Mouse (Mus musculus) inflammation-experienced regulatory T-cells, adult 6 months (primary cell): ENCODE data around the gene Gjc1. TPM values are rescaled to one million over a fixed set of nuclear protein-coding genes. Genes with fewer than 3 reads are reported as not detected.

ENCODE experiments used
- ATAC-seq: one replicate; pipeline ENCODE4 v1.8.0; 2017
- polyA plus RNA-seq, 3 experiments: library from polyadenylated mRNA; unstranded; fragments of 100-300 nt; shearing (Covaris generic); gene quantifications; one replicate each; pipeline ENCODE4 v1.2.1; 2017

Gene Gjc1
- polyA plus RNA-seq, 3 experiments from 2014 or later, result not detected

DNA sequence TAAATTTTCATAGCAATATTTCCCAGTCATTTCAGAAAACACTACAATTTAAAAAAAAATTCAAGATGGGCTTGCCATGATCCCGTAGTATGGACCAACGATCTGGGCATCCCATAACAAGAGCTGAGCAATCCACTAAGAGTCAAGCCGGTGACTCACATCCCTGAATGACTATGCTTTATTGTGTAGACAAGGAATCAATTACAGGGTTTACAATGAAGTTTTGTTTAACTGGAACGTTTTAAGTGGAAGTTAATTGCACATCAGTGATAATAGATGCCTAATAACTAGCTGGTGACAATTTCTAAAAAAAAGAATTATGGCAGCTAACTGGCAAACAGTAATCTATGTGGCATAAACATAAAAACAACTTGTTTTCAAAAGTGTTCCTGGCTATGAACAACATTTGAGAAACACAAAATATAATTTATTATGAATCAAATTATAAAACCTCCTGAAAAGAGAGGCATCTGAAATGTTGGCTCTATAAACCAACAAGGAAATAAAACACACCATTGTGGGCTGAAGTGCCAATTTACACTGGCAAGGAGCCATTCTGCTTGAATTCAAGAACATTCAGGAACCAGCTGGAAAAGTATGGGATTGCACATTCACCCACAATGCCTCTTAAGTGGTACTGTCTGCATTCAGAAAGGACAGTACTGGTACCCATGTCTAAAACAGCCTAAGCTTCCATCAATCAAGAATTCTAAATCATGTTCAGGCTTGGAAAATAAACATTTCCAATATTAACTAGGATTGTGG lies 8.6 kb downstream of the Gjc1 start:
- ATAC-seq, result no peak

- ATAC-seq, result no peak
These were observed 11.3 kb downstream of the Gjc1 start for GRCm38 (mm10) chr11:102808246-102808645.

DNA sequence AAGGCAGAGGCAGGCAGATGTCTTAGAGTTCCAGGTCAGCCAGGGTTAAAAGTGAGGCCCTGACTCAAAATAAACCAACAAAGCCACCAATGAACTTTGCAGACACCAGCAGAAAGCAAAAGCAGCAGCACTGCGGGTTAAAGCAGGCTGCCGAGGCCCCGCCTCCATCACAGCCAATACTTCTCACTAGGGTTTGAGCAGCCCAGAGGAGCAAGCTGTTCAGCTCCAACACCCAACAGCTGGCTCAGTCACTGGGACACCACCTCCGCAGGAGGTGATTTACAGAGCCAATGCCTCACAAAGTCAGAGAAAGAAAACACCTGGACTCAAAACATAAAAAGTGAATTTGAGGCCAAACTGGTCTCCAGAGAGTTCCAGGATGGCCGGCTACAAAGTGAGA lies 16.0 kb downstream of the Gjc1 start:
- ATAC-seq, result no peak

- ATAC-seq, result no peak
These were observed 25.3 kb downstream of the Gjc1 start for GRCm38 (mm10) chr11:102794157-102794556.

DNA sequence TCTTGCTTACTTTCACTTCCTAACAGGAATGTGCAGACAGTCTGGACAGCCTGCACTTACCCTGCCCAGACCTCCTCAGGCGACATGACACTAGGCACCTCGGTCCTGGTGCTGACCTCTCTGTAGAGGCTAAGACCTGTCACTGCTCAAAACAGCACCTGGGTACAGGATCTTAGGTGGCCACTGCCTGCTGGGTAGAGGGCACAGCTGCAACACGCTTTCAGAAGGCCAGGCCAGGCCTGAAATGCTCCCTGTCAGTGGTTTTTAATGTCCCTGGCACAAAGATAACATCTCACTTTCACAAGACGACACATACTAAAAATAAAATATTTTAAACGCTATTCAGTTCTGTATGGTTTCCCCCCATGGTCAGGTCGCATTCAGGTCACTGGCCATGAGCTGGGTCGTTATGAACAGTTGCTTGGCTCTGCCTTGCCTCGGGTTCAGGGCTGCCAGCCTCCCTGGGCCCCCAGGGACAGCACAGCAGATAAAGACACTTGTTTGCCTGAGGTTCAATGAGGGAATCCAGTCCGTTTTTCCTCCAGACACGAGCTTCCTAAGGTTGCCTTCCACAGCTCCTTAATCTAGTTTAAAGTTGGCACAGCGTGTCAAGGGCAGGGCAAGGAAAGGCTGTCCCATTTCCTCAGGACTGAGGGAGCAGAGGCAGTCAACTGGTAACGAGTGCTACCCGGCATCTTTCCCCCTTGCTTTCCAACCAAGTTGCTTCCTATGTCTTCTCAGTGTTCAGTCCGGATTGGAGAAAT lies 27.6 kb downstream of the Gjc1 start:
- ATAC-seq, result no peak

DNA sequence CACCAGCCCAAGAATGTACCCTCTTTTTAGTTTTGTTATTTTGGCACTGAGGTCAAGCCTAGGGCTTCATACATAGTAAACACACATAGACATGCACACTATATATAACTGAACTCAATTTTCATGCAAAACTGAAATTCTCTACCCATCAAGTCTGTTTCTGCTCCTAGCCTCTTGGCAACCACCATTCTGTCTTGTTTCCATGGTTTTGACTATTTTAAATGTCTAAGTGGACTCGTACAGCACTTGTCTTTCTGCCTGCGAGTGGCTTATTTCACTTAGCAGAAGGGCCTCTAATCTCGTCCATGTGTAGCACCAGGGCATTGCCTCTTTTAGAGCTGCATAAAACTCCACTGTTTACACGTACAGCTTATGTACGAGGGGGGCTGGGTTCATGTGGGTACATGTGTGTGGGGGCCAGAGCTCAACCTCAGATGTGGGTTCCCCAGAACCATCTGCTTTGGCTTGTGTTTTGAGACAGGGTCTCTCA lies 31.8 kb downstream of the Gjc1 start:
- ATAC-seq, result no peak

DNA sequence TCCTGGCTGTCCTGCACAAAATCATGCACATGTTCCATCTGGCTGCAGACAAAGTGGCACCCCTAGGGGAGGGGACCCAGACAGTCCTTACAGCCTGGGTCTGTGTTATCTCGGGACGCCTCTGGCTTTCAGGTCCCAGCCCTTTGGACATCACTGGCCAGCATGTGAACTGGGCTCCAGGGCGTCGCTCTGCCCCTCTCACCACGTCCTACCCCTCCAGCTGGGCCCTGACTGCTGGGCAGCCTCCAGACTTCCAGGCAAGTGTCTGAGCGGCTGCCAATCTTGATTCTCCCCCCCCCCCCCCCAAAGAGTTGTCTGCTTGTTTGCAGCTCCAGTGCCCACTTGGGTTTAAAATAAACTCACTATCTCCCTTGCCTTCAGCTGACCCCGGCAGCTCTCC lies 36.1 kb downstream of the Gjc1 start:
- no peak for ATAC-seq

GRCm38 (mm10) chr11:102781523-102781922 lies 38.0 kb downstream of the Gjc1 start:
- ATAC-seq, result no peak

DNA sequence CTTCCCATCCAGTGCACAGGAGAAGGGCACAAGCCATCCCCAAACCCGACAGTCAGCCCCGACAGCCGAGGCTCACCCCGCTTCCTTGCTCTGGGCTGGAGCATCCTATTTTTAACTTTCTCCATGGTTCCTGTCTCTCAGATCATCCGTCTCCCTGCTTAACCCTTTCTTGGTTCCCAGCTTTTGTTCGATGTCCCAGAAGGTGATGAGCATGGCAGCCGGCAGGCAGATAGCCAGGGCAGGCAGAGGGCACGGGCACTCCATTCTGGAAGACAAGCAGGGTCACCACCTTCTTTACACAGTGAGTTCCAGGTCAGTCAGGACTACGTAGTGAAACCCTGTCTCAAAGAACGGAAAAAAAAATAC lies 38.5 kb downstream of the Gjc1 start:
- no peak for ATAC-seq

DNA sequence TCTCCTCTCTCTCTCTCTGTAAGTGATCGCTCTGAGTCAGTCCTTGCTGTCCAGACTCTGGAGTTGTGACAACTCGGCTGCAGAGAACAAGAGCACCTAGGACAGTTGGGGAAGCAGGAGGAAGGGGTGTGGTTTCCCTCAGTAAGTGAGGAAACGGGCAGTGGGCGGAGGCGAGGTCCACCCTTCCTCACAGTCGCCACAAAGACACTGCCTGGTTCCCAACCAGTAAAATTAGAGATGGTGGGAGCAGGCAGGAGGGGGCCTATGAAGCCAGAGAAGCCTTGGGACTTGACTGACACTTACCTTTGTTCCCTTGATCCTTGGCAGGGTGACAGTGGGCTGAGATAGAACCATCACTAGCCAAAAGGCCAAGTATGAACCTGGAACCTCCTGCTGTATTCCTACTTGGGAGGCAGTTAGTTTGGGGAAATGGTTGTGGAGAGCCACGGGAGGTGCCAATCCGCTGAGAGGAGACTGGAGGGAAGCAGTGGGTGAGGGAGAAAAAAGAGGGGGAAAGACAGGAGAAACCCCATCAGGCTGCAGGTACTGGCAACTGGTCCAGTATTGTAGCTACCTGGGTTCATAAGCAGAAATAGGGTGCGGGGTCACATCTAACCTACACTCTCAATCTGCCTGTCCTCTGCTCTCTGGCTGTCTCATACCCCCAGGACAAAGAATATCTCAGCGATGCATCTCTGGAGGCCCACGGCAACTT lies 39.1 kb downstream of the Gjc1 start:
- no peak for ATAC-seq

GRCm38 (mm10) chr11:102779824-102780223 lies 39.7 kb downstream of the Gjc1 start:
- ATAC-seq, result no peak

- ATAC-seq, result no peak
These were observed 40.3 kb downstream of the Gjc1 start for GRCm38 (mm10) chr11:102779081-102779638.

GRCm38 (mm10) chr11:102778597-102778996 lies 40.9 kb downstream of the Gjc1 start:
- no peak for ATAC-seq

DNA sequence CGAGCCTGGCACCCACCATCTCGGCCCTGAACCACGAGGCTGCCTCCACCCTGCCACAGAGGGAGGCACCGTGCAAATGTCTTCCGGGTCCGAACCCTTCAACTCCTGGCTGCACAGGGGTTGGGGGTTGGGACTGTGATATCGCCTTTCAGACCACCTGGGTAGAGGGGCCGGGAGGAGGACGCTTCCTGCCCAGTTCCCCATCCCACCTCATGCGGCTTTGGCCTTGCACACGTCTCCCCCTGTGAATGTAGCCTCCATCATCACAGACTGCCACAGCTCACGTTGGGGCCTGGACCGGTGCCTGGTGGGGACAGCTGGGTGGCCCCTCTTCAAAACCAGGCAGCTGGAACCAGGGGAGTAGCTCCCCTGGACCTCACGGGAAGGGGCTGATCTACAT lies 41.3 kb downstream of the Gjc1 start:
- no peak for ATAC-seq

DNA sequence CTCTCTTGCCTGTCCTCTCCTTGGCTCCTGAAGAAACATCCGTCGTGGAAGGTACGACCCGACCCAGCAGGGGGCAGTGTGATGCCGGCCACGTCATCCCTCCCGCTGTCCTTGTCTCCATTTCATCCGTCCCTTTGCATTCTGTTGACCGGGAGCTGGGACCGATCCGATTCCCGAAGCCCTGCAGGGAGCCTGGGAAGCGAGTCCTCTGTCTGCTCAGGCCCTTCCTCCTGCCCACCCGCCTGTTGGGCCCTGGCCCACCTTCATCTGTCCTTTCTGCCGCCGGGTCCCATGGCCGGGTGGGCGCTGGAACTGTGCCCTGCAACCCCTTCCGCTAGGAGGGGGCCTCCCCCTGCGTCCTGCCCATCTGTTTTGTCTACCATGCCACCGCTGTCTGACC lies 41.9 kb downstream of the Gjc1 start:
- no peak for ATAC-seq

DNA sequence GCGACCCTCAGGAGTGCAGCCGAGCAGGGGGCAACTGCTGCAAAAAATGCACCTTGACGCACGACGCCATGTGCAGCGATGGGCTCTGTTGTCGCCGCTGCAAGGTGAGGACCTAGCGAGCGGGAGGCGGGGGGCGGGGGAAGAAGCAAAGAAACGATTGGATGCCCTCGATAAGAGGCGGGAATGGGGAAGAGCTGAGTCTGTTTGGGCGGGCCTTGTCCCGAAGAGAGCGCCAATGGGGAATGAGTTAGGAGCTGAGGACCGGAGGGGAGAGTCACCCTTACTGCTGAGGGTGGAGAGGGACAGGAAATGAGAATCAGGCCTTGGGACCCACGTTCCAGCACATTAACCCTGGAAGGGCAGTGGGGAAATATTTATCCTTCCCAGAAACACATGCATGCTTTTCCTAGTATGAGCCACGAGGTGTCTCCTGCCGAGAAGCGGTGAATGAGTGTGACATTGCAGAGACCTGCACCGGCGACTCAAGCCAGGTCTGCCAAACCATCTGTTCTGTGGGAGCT lies 44.8 kb downstream of the Gjc1 start:
- no peak for ATAC-seq

GRCm38 (mm10) chr11:102773713-102774611 lies 45.5 kb downstream of the Gjc1 start:
- no peak for ATAC-seq

DNA sequence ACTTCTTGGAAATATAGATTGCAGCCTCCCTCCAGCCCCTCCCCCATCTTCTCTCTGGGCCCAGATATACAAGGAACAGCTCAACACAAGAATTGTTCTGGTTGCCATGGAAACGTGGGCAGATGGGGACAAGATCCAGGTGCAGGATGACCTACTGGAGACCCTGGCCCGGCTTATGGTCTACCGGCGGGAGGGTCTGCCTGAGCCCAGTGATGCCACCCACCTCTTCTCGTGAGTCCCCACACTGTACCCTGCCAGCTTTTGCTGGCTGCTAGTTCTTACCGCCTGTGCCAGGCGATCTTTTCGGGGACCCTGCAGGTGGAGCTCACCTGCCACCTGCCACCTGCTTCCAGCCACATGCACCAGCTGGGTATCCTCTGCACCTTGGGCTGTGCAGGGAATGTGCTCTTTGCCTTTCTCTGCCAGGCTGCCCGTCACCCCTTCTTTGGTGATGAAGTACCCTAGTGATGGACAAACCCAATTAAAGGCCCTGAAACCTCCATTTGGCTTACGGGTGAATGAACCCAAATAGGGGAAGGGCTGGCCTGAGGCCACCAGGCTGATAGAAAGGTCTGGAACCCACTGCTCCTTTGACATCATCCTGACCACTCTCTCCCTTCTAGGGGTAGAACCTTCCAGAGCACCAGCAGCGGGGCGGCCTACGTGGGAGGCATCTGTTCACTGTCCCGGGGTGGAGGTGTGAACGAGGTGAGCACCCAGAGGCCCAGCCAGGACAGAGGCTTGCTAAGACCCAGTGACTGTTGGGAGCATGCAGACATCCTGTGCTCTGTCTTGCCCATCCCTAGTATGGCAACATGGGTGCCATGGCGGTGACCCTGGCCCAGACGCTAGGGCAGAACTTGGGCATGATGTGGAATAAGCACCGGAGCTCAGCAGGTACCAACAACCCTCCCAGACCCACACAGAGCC lies 46.5 kb downstream of the Gjc1 start:
- ATAC-seq, result no peak

- ATAC-seq, result no peak
These were observed 47.4 kb downstream of the Gjc1 start for GRCm38 (mm10) chr11:102771916-102772714.
